Mouse (Mus musculus): Measurements from ENCODE around the gene C2cd4a.

Gene C2cd4a

GRCm38 (mm10) chr9:67832046-67832605, at the start of gene C2cd4a:
TSS of gene C2cd4a (minus strand) at chr9:67832330.
- no peak for DNase-seq (ENCODE audit: low spot score in 2 of 2)

GRCm38 (mm10) chr9:67878197-67878769, 46.2 kb upstream of the C2cd4a start:
- no peak for DNase-seq (ENCODE audit: low spot score in 2 of 2)

- DNase-seq (ENCODE audit: low spot score in 2 of 2): peak; percentile 14
These were observed 45.1 kb upstream of the C2cd4a start for GRCm38 (mm10) chr9:67877081-67877718.

- no peak for DNase-seq (ENCODE audit: low spot score in 2 of 2)
These were observed 43.2 kb upstream of the C2cd4a start for GRCm38 (mm10) chr9:67875337-67875736.

- no peak for DNase-seq (ENCODE audit: low spot score in 2 of 2)
These were observed 42.5 kb upstream of the C2cd4a start for GRCm38 (mm10) chr9:67874522-67875222.

- no peak for DNase-seq (ENCODE audit: low spot score in 2 of 2)
These were observed 37.7 kb upstream of the C2cd4a start for GRCm38 (mm10) chr9:67869691-67870450.

- DNase-seq (ENCODE audit: low spot score in 2 of 2): no peak
These were observed 35.3 kb upstream of the C2cd4a start for GRCm38 (mm10) chr9:67867411-67867810.

GRCm38 (mm10) chr9:67865411-67865810, 33.3 kb upstream of the C2cd4a start:
- DNase-seq (ENCODE audit: low spot score in 2 of 2): no peak

- DNase-seq (ENCODE audit: low spot score in 2 of 2): no peak
These were observed 31.9 kb upstream of the C2cd4a start for GRCm38 (mm10) chr9:67864011-67864410.

- no peak for DNase-seq (ENCODE audit: low spot score in 2 of 2)
These were observed 31.2 kb upstream of the C2cd4a start for GRCm38 (mm10) chr9:67863332-67863731.

GRCm38 (mm10) chr9:67860273-67860672, 28.1 kb upstream of the C2cd4a start:
- no peak for DNase-seq (ENCODE audit: low spot score in 2 of 2)

GRCm38 (mm10) chr9:67851150-67851549, 19.0 kb upstream of the C2cd4a start:
- no peak for DNase-seq (ENCODE audit: low spot score in 2 of 2)

GRCm38 (mm10) chr9:67849846-67850245, 17.7 kb upstream of the C2cd4a start:
- DNase-seq (ENCODE audit: low spot score in 2 of 2): no peak

GRCm38 (mm10) chr9:67849397-67849796, 17.3 kb upstream of the C2cd4a start:
- DNase-seq (ENCODE audit: low spot score in 2 of 2): no peak

- DNase-seq (ENCODE audit: low spot score in 2 of 2): no peak
These were observed 15.5 kb upstream of the C2cd4a start for GRCm38 (mm10) chr9:67847606-67848005.

- no peak for DNase-seq (ENCODE audit: low spot score in 2 of 2)
These were observed 14.0 kb upstream of the C2cd4a start for GRCm38 (mm10) chr9:67846089-67846488.

GRCm38 (mm10) chr9:67845648-67846047, 13.5 kb upstream of the C2cd4a start:
- no peak for DNase-seq (ENCODE audit: low spot score in 2 of 2)

GRCm38 (mm10) chr9:67845012-67845411, 12.9 kb upstream of the C2cd4a start:
- no peak for DNase-seq (ENCODE audit: low spot score in 2 of 2)

- DNase-seq (ENCODE audit: low spot score in 2 of 2): no peak
These were observed 10.7 kb upstream of the C2cd4a start for GRCm38 (mm10) chr9:67842797-67843196.

- DNase-seq (ENCODE audit: low spot score in 2 of 2): peak; percentile 76
These were observed 8.1 kb upstream of the C2cd4a start, which contains the start of gene Vps13c for GRCm38 (mm10) chr9:67839981-67840859. TSS of gene Vps13c (plus strand) at chr9:67840396.

GRCm38 (mm10) chr9:67837311-67837710, 5.2 kb upstream of the C2cd4a start:
- no peak for DNase-seq (ENCODE audit: low spot score in 2 of 2)
